Mouse (Mus musculus) heart, embryonic 14.5 days (tissue): ENCODE data around the gene Abcb10. TPM values are rescaled to one million over a fixed set of nuclear protein-coding genes. Genes with fewer than 3 reads are reported as not detected.
"Not testable (repeated sequence)": the region's sequence is repeated elsewhere in the genome, so short reads cannot be mapped to it uniquely, and the experiment has no call there.

Experiments used
- ATAC-seq: fragments of 200-750 bp; cut with Nextera tagmentation; 2 replicates; pipeline ENCODE4 v1.8.0; 2017; ENCODE audit warnings: low read depth, moderate TSS enrichment; ENCODE audit not compliant: insufficient number of reproducible peaks, insufficient read depth, low FRiP score
- H3K27ac ChIP-seq, 2 experiments: fragments of 200-500 bp in 1 of 2; fragments of 300-500 bp in 1 of 2; sonication (generic) in 1 of 2; replicated peaks in 1 of 2; 2 replicates each; pipeline ENCODE4 v1.5.1; 2012 to 2014; ENCODE audit warnings: low read depth in 2 of 2, low read length in 2 of 2, control low read depth in 1 of 2, mild to moderate bottlenecking in 1 of 2, mixed read lengths in 1 of 2; ENCODE audit not compliant: control insufficient read depth in 1 of 2, insufficient read depth in 1 of 2
- H3K27me3 ChIP-seq: fragments of 300-500 bp; sonication (generic); 2 replicates; pipeline ENCODE4 v1.6.1; 2014; ENCODE audit warnings: mild to moderate bottlenecking, low read length, control low read depth; ENCODE audit not compliant: control insufficient read depth, insufficient read depth
- H3K36me3 ChIP-seq: fragments of 300-500 bp; sonication (generic); 2 replicates; pipeline ENCODE4 v1.6.1; 2014; ENCODE audit warnings: mild to moderate bottlenecking, control low read depth, low read length, mixed read lengths; ENCODE audit not compliant: control insufficient read depth, insufficient read depth
- H3K4me1 ChIP-seq, 2 experiments: fragments of 200-500 bp in 1 of 2; fragments of 300-500 bp in 1 of 2; sonication (generic) in 1 of 2; 2 replicates each; pipeline ENCODE4 v1.6.1; 2012 to 2014; ENCODE audit warnings: low read length in 2 of 2, control low read depth in 1 of 2, mixed read lengths in 1 of 2; ENCODE audit not compliant: control insufficient read depth in 2 of 2, insufficient read depth in 2 of 2
- H3K4me2 ChIP-seq: fragments of 300-500 bp; sonication (generic); 2 replicates; pipeline ENCODE4 v1.6.1; 2014; ENCODE audit warnings: mild to moderate bottlenecking, low read length
- H3K4me3 ChIP-seq, 2 experiments: fragments of 200-500 bp in 1 of 2; fragments of 300-500 bp in 1 of 2; sonication (generic) in 1 of 2; 2 replicates each; pipeline ENCODE4 v1.5.1; 2012 to 2014; ENCODE audit warnings: low read length in 2 of 2, mild to moderate bottlenecking in 2 of 2, control low read depth in 1 of 2, low read depth in 1 of 2, moderate library complexity in 1 of 2; ENCODE audit not compliant: control insufficient read depth in 1 of 2, insufficient read depth in 1 of 2
- H3K9ac ChIP-seq: fragments of 300-500 bp; sonication (generic); 2 replicates; pipeline ENCODE4 v1.6.1; 2014; ENCODE audit warnings: mild to moderate bottlenecking, low read length
- H3K9me3 ChIP-seq: fragments of 300-500 bp; sonication (generic); 2 replicates; pipeline ENCODE4 v1.6.1; 2016; ENCODE audit warnings: low read length, control low read depth; ENCODE audit not compliant: control insufficient read depth
- WGBS: fragments of 180-500 bp; shearing (Covaris S2); extraction: QIAGEN DNeasy Blood & Tissue Kit; methylation state at CpG from one replicate; pipeline ENCODE4 v1.1.7; 2014; 5-methylcytosine and 5-hydroxymethylcytosine counted together
- polyA plus RNA-seq: library from polyadenylated mRNA; unstranded; fragments of >200 nt; fragmentation: Nextera tagmentation; extraction: Ambion mirVana; gene quantifications from 2 replicates; pipeline ENCODE4 v1.2.1, GENCODE M21; 2014

Abcb10 gene
- 21.5 and 21.9 TPM in 2 replicates for polyA plus RNA-seq

GRCm38 (mm10) chr8:123982826-123983400 lies at the start of gene Abcb10:
Abcb10 (minus strand) TSS chr8:123983122.
- no peaks in the 10 kb centered on the region for H3K36me3 ChIP-seq
- no peaks in the 10 kb centered on the region for H3K9me3 ChIP-seq
- under 1% methylated on average over 39 of the region's 56 CpGs for WGBS
- peaks cover 23 to 26% of the 10 kb centered on the region in 2 experiments for H3K4me1 ChIP-seq
- H3K4me2 ChIP-seq: peak within 1 kb of the TSS; percentile 94
- no peaks in the 10 kb centered on the region for H3K27me3 ChIP-seq
- H3K9ac ChIP-seq: peak within 1 kb of the TSS; percentile 96
- peak; percentile 96 for ATAC-seq
- peak within 1 kb of the TSS; percentile 84 to 86 for H3K27ac ChIP-seq
- H3K4me3 ChIP-seq: peak within 1 kb of the TSS; percentile 77 to 93

GRCm38 (mm10) chr8:124027831-124028230 lies 44.9 kb upstream of the Abcb10 start:
- WGBS: 86% methylated on average over 6 of the region's 6 CpGs

GRCm38 (mm10) chr8:124026265-124026664 lies 43.3 kb upstream of the Abcb10 start:
- H3K9me3 ChIP-seq, H3K4me2 ChIP-seq, H3K4me3 ChIP-seq, H3K4me1 ChIP-seq, ATAC-seq, H3K27me3 ChIP-seq, H3K27ac ChIP-seq, H3K9ac ChIP-seq: not testable (repeated sequence)
- peaks cover 76% of the 10 kb centered on the region for H3K36me3 ChIP-seq
- WGBS: 73% methylated on average over 2 of the region's 2 CpGs

More at GRCm38 (mm10) chr8:124027831-124028230, 44.9 kb upstream of the Abcb10 start:
- Histone ChIP-seq H3K27ac (no peak overlapping the region), H3K36me3 (peaks cover 84% of the 10 kb centered on the region), H3K4me1 (no peaks in the 10 kb centered on the region), H3K4me3 (no peak overlapping the region), H3K4me2 (no peak overlapping the region), H3K9me3 (no peaks in the 10 kb centered on the region), H3K27me3 (no peaks in the 10 kb centered on the region), H3K9ac (no peak overlapping the region)
- ATAC-seq: no peak

GRCm38 (mm10) chr8:124021237-124022227 lies 38.6 kb upstream of the Abcb10 start, which contains the start of the genes Taf5l and Urb2:
Taf5l (minus strand) TSS chr8:124021397.
Urb2 (plus strand) TSS chr8:124021508.
- H3K9ac ChIP-seq: peak within 1 kb of the TSS; percentile 89
- peak within 1 kb of the TSS; percentile 66 to 83 for H3K4me3 ChIP-seq
- H3K4me2 ChIP-seq: peak within 1 kb of the TSS; percentile 90
- peaks cover 33% of the 10 kb centered on the region for H3K36me3 ChIP-seq
- peak; percentile 91 for ATAC-seq
- no peaks in the 10 kb centered on the region for H3K27me3 ChIP-seq
- peak within 1 kb of the TSS; percentile 88 to 91 for H3K27ac ChIP-seq
- H3K9me3 ChIP-seq: no peaks in the 10 kb centered on the region
- peaks cover 12 to 32% of the 10 kb centered on the region in 2 experiments for H3K4me1 ChIP-seq
- 1% methylated on average over 70 of the region's 74 CpGs for WGBS

GRCm38 (mm10) chr8:124020439-124021236 lies 37.7 kb upstream of the Abcb10 start:
- H3K36me3 ChIP-seq: peaks cover 26% of the 10 kb centered on the region
- under 1% methylated on average over 44 of the region's 87 CpGs for WGBS

GRCm38 (mm10) chr8:124019782-124020181 lies 36.9 kb upstream of the Abcb10 start:
- WGBS: 18% methylated on average over 13 of the region's 13 CpGs
- H3K27me3 ChIP-seq: no peaks in the 10 kb centered on the region
- H3K4me1 ChIP-seq: peaks cover 12 to 35% of the 10 kb centered on the region in 2 experiments
- no peaks in the 10 kb centered on the region for H3K9me3 ChIP-seq
- H3K36me3 ChIP-seq: peaks cover 18% of the 10 kb centered on the region
- no peak for ATAC-seq
- peak overlapping the region; percentile 17 to 83 for H3K4me3 ChIP-seq
- H3K4me2 ChIP-seq: peak overlapping the region; percentile 90
- H3K27ac ChIP-seq: 0 out of 4 replicates have a peak overlapping the region, but pooled peaks of 1 of the 2 experiments have one; percentile 19
- peak overlapping the region; percentile 89 for H3K9ac ChIP-seq

More at GRCm38 (mm10) chr8:124020439-124021236, 37.7 kb upstream of the Abcb10 start:
- peak; percentile 85 for ATAC-seq
- Histone ChIP-seq H3K4me1 (peaks cover 12 to 32% of the 10 kb centered on the region in 2 experiments), H3K4me2 (peak overlapping the region; percentile 90), H3K27me3 (no peaks in the 10 kb centered on the region), H3K4me3 (peak overlapping the region; percentile 66 to 83), H3K9ac (peak overlapping the region; percentile 89), H3K9me3 (no peaks in the 10 kb centered on the region), H3K27ac (peak overlapping the region; percentile 88 to 91)

GRCm38 (mm10) chr8:124014751-124015150 lies 31.8 kb upstream of the Abcb10 start:
- no peak overlapping the region for H3K27ac ChIP-seq
- no peak overlapping the region for H3K4me2 ChIP-seq
- H3K4me3 ChIP-seq: no peak overlapping the region
- ATAC-seq: no peak
- no peaks in the 10 kb centered on the region for H3K36me3 ChIP-seq
- H3K27me3 ChIP-seq: no peaks in the 10 kb centered on the region
- H3K9me3 ChIP-seq: no peaks in the 10 kb centered on the region
- H3K4me1 ChIP-seq: peaks cover 11 to 27% of the 10 kb centered on the region in 2 experiments
- 83% methylated on average over 3 of the region's 3 CpGs for WGBS
- no peak overlapping the region for H3K9ac ChIP-seq
